Mouse (Mus musculus): ENCODE results near the gene Ctps2. TPM values are rescaled to one million over a fixed set of nuclear protein-coding genes. Genes with fewer than 3 reads are reported as not detected.
"Not testable (repeated sequence)": the region's sequence is repeated elsewhere in the genome, so short reads cannot be mapped to it uniquely, and the experiment has no call there.

Ctps2 gene
- polyA plus RNA-seq (2016; fragmentation: Nextera tagmentation; extraction: Ambion mirVana) = 62.9 and 98.4 TPM in 2 replicates

- peaks cover 79% of the 10 kb centered on the region for H3K27me3 ChIP-seq (ENCODE audit: low read depth, poor library complexity, severe bottlenecking)
- no peaks in the 10 kb centered on the region; the same call in 1 of the 2 replicates for H3K36me3 ChIP-seq
- peak within 1 kb of the TSS; percentile 88 for H3K27ac ChIP-seq
- no peak for DNase-seq (ENCODE audit: low spot score)
- H3K4me1 ChIP-seq = no peaks in the 10 kb centered on the region
- H3K9me3 ChIP-seq (replicated peaks) = no peaks in the 10 kb centered on the region
- peak within 1 kb of the TSS; percentile 66 for H3K4me3 ChIP-seq
- 24% methylated on average over 4 of the region's 4 CpGs for WGBS
Measured at GRCm38 (mm10) chrX:162900938-162901337, at the start of gene Ctps2. Ctps2 (plus strand) TSS chrX:162901238.

GRCm38 (mm10) chrX:162868294-162868965 is 32.6 kb upstream of the Ctps2 start:
- H3K36me3 ChIP-seq = peaks cover 43% of the 10 kb centered on the region
- peaks cover 46% of the 10 kb centered on the region for H3K27me3 ChIP-seq (ENCODE audit: low read depth, poor library complexity, severe bottlenecking)
- H3K4me3 ChIP-seq = no peak overlapping the region
- DNase-seq (ENCODE audit: low spot score) = no peak
- H3K9me3 ChIP-seq (replicated peaks) = no peaks in the 10 kb centered on the region
- WGBS = 82% methylated on average over 3 of the region's 3 CpGs
- H3K4me1 ChIP-seq = no peaks in the 10 kb centered on the region
- no peak overlapping the region for H3K27ac ChIP-seq

- H3K4me3 ChIP-seq = no peak overlapping the region
- no peak overlapping the region for H3K27ac ChIP-seq
- H3K9me3 ChIP-seq (replicated peaks) = no peaks in the 10 kb centered on the region
- no peaks in the 10 kb centered on the region for H3K4me1 ChIP-seq
- H3K36me3 ChIP-seq = peaks cover 36% of the 10 kb centered on the region
- 50% methylated on average over 4 of the region's 4 CpGs for WGBS
- peak; percentile 40 for DNase-seq (ENCODE audit: low spot score)
- H3K27me3 ChIP-seq (ENCODE audit: low read depth, poor library complexity, severe bottlenecking) = peaks cover 33% of the 10 kb centered on the region
Measured at GRCm38 (mm10) chrX:162871734-162872517, 29.1 kb upstream of the Ctps2 start.

GRCm38 (mm10) chrX:162873761-162874160 is 27.3 kb upstream of the Ctps2 start:
- DNase-seq (ENCODE audit: low spot score) = no peak
- Histone ChIP-seq H3K27ac (no peak overlapping the region), H3K36me3 (peaks cover 43% of the 10 kb centered on the region), H3K27me3 (ENCODE audit: low read depth, poor library complexity, severe bottlenecking) (peaks cover 31% of the 10 kb centered on the region), H3K4me1 (no peaks in the 10 kb centered on the region), H3K4me3 (no peak overlapping the region), H3K9me3 (replicated peaks) (no peaks in the 10 kb centered on the region)
- 69% methylated on average over 2 of the region's 2 CpGs for WGBS

GRCm38 (mm10) chrX:162878236-162878635 is 22.8 kb upstream of the Ctps2 start:
- Histone ChIP-seq H3K4me3 (no peak overlapping the region), H3K4me1 (no peaks in the 10 kb centered on the region), H3K27me3 (ENCODE audit: low read depth, poor library complexity, severe bottlenecking) (peaks cover 46% of the 10 kb centered on the region), H3K9me3 (replicated peaks) (no peaks in the 10 kb centered on the region), H3K36me3 (peaks cover 43% of the 10 kb centered on the region), H3K27ac (no peak overlapping the region)
- no peak for DNase-seq (ENCODE audit: low spot score)
- 94% methylated on average over 3 of the region's 3 CpGs for WGBS

GRCm38 (mm10) chrX:162887931-162888511 is 13.0 kb upstream of the Ctps2 start, which contains the start of gene Syap1:
Syap1 (minus strand) TSS chrX:162888447.
- Histone ChIP-seq H3K27me3 (ENCODE audit: low read depth, poor library complexity, severe bottlenecking) (peaks cover 46% of the 10 kb centered on the region), H3K4me3 (peak within 1 kb of the TSS; percentile 71), H3K27ac (peak within 1 kb of the TSS; percentile 83), H3K9me3 (replicated peaks) (no peaks in the 10 kb centered on the region), H3K36me3 (no peaks in the 10 kb centered on the region), H3K4me1 (no peaks in the 10 kb centered on the region)
- 12% methylated on average over 34 of the region's 47 CpGs for WGBS
- peak; percentile 86 for DNase-seq (ENCODE audit: low spot score)

GRCm38 (mm10) chrX:162888575-162889223 is 12.3 kb upstream of the Ctps2 start:
- H3K36me3 ChIP-seq; H3K9me3 ChIP-seq (replicated peaks); H3K27ac ChIP-seq; H3K4me1 ChIP-seq; DNase-seq (ENCODE audit: low spot score): not testable (repeated sequence)
- WGBS = 78% methylated on average over 9 of the region's 25 CpGs
- H3K27me3 ChIP-seq (ENCODE audit: low read depth, poor library complexity, severe bottlenecking) = peaks cover 39% of the 10 kb centered on the region
- 0 out of 2 replicates have a peak overlapping the region, but pooled peaks have one; percentile 71 for H3K4me3 ChIP-seq

GRCm38 (mm10) chrX:162901371-162902039 is 467 bp downstream of the Ctps2 start:
- H3K9me3 ChIP-seq (replicated peaks) = no peaks in the 10 kb centered on the region
- peak; percentile 59 for DNase-seq (ENCODE audit: low spot score)
- H3K27me3 ChIP-seq (ENCODE audit: low read depth, poor library complexity, severe bottlenecking) = peaks cover 79% of the 10 kb centered on the region
- WGBS = 16% methylated on average over 25 of the region's 25 CpGs
- peak overlapping the region; percentile 88 for H3K27ac ChIP-seq
- H3K4me3 ChIP-seq = peak overlapping the region; percentile 66
- H3K4me1 ChIP-seq = no peaks in the 10 kb centered on the region
- no peaks in the 10 kb centered on the region; the same call in 1 of the 2 replicates for H3K36me3 ChIP-seq

GRCm38 (mm10) chrX:162902040-162902734 is 1.1 kb downstream of the Ctps2 start:
- no peaks in the 10 kb centered on the region; the same call in 1 of the 2 replicates for H3K36me3 ChIP-seq
- H3K27me3 ChIP-seq (ENCODE audit: low read depth, poor library complexity, severe bottlenecking) = peaks cover 72% of the 10 kb centered on the region
- H3K4me3 ChIP-seq = peak overlapping the region; percentile 66
- no peaks in the 10 kb centered on the region for H3K9me3 ChIP-seq (replicated peaks)
- peak overlapping the region; percentile 88 for H3K27ac ChIP-seq
- peak; percentile 47 for DNase-seq (ENCODE audit: low spot score)
- H3K4me1 ChIP-seq = no peaks in the 10 kb centered on the region
- WGBS = 20% methylated on average over 29 of the region's 29 CpGs

GRCm38 (mm10) chrX:162907554-162907953 is 6.5 kb downstream of the Ctps2 start:
- no peak overlapping the region for H3K27ac ChIP-seq
- H3K9me3 ChIP-seq (replicated peaks) = no peaks in the 10 kb centered on the region
- DNase-seq (ENCODE audit: low spot score) = no peak
- no peaks in the 10 kb centered on the region for H3K4me1 ChIP-seq
- no peak overlapping the region for H3K4me3 ChIP-seq
- H3K36me3 ChIP-seq = peaks cover 20% of the 10 kb centered on the region
- peaks cover 60% of the 10 kb centered on the region; the same call in 1 of the 2 replicates for H3K27me3 ChIP-seq (ENCODE audit: low read depth, poor library complexity, severe bottlenecking)
- WGBS = 81% methylated on average over 3 of the region's 3 CpGs

- no peak for DNase-seq (ENCODE audit: low spot score)
- H3K36me3 ChIP-seq = peaks cover 30% of the 10 kb centered on the region
- no peaks in the 10 kb centered on the region for H3K9me3 ChIP-seq (replicated peaks)
- H3K4me3 ChIP-seq = no peak overlapping the region
- H3K4me1 ChIP-seq = no peaks in the 10 kb centered on the region
- 97% methylated on average over 3 of the region's 3 CpGs for WGBS
- H3K27me3 ChIP-seq (ENCODE audit: low read depth, poor library complexity, severe bottlenecking) = peaks cover 43% of the 10 kb centered on the region; the same call in 1 of the 2 replicates
- H3K27ac ChIP-seq = no peak overlapping the region
Measured at GRCm38 (mm10) chrX:162913651-162914050, 12.6 kb downstream of the Ctps2 start.
